Mouse (Mus musculus): ENCODE results near the gene Rims3. TPM values are rescaled to one million over a fixed set of nuclear protein-coding genes. Genes with fewer than 3 reads are reported as not detected.

Rims3 gene
- polyA plus RNA-seq, 1 experiment from 2014 or later = 1.1 TPM

GRCm38 (mm10) chr4:120913861-120914260 is 59.2 kb downstream of the Rims3 start:
- no peaks in the 10 kb centered on the region for H3K4me1 ChIP-seq (ENCODE audit: insufficient read depth)
- WGBS = 71% methylated on average over 1 of the region's 1 CpGs
- H3K36me3 ChIP-seq (ENCODE audit: insufficient read depth) = no peaks in the 10 kb centered on the region
- DNase-seq = no peak
- H3K27me3 ChIP-seq (ENCODE audit: insufficient read depth, low read length) = no peaks in the 10 kb centered on the region
- no peak for TF ChIP-seq CTCF (IDR thresholded peaks at IDR 0.05; ENCODE audit: low read depth)
- no peak overlapping the region for H3K27ac ChIP-seq (ENCODE audit: low read depth)
- H3K9me3 ChIP-seq (ENCODE audit: low read depth, low read length) = no peaks in the 10 kb centered on the region
- H3K4me2 ChIP-seq = no peak overlapping the region
- no peak overlapping the region for H3K4me3 ChIP-seq (ENCODE audit: low read depth, low read length)
- no peak overlapping the region for H3K9ac ChIP-seq
- no peak for ATAC-seq (ENCODE audit: insufficient read depth)

DNA sequence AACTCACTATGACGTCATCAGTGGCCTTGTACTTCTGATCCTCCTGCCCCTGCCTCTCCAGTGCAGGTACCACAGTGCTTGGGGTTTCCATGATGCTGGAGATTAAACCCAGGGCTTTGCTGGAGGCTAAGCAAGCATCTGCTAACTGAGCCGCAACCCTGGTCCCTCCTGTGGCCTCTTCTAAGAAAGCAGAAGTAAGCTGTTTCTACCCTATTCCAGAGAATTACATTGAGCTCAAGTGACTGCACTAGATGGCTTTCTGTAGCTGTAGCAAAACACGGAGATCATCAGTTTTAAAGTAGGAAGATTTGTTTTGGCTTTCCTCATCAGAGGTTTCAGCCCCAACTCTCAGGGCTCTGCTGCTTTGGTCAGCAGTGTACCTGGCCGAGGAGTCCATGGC is 59.9 kb downstream of the Rims3 start:
- no peak overlapping the region for H3K4me2 ChIP-seq
- no peak overlapping the region for H3K4me3 ChIP-seq (ENCODE audit: low read depth, low read length)
- TF ChIP-seq CTCF (IDR thresholded peaks at IDR 0.05; ENCODE audit: low read depth) = no peak
- no peaks in the 10 kb centered on the region for H3K4me1 ChIP-seq (ENCODE audit: insufficient read depth)
- ATAC-seq (ENCODE audit: insufficient read depth) = no peak
- H3K27me3 ChIP-seq (ENCODE audit: insufficient read depth, low read length) = no peaks in the 10 kb centered on the region
- no peak overlapping the region for H3K9ac ChIP-seq
- no peak for DNase-seq
- H3K36me3 ChIP-seq (ENCODE audit: insufficient read depth) = no peaks in the 10 kb centered on the region
- 72% methylated on average over 4 of the region's 4 CpGs for WGBS
- H3K9me3 ChIP-seq (ENCODE audit: low read depth, low read length) = no peaks in the 10 kb centered on the region
- H3K27ac ChIP-seq (ENCODE audit: low read depth) = no peak overlapping the region

GRCm38 (mm10) chr4:120921461-120921860 is 66.8 kb downstream of the Rims3 start:
- H3K27ac ChIP-seq (ENCODE audit: low read depth) = no peak overlapping the region
- no peaks in the 10 kb centered on the region for H3K9me3 ChIP-seq (ENCODE audit: low read depth, low read length)
- no peaks in the 10 kb centered on the region; the same call in 1 of the 2 replicates for H3K4me1 ChIP-seq (ENCODE audit: insufficient read depth)
- H3K36me3 ChIP-seq (ENCODE audit: insufficient read depth) = peaks cover 31% of the 10 kb centered on the region
- H3K9ac ChIP-seq = no peak overlapping the region
- H3K4me2 ChIP-seq = no peak overlapping the region
- DNase-seq (no peak), ATAC-seq (ENCODE audit: insufficient read depth) (no peak)
- no peaks in the 10 kb centered on the region for H3K27me3 ChIP-seq (ENCODE audit: insufficient read depth, low read length)
- WGBS = 93% methylated on average over 8 of the region's 8 CpGs
- no peak overlapping the region for H3K4me3 ChIP-seq (ENCODE audit: low read depth, low read length)
- TF ChIP-seq CTCF (IDR thresholded peaks at IDR 0.05; ENCODE audit: low read depth) = no peak

- H3K27ac ChIP-seq (ENCODE audit: low read depth) = peak within 1 kb of the TSS; percentile 85
- H3K9ac ChIP-seq = peak within 1 kb of the TSS; percentile 74
- no peaks in the 10 kb centered on the region for H3K9me3 ChIP-seq (ENCODE audit: low read depth, low read length)
- H3K27me3 ChIP-seq (ENCODE audit: insufficient read depth, low read length) = no peaks in the 10 kb centered on the region
- H3K4me3 ChIP-seq (ENCODE audit: low read depth, low read length) = peak within 1 kb of the TSS; percentile 73
- peaks cover 30% of the 10 kb centered on the region for H3K36me3 ChIP-seq (ENCODE audit: insufficient read depth)
- WGBS = under 1% methylated on average over 33 of the region's 33 CpGs
- TF ChIP-seq CTCF (IDR thresholded peaks at IDR 0.05; ENCODE audit: low read depth) = no peak
- peak within 1 kb of the TSS; percentile 71 for H3K4me2 ChIP-seq
- no peaks in the 10 kb centered on the region; the same call in 1 of the 2 replicates for H3K4me1 ChIP-seq (ENCODE audit: insufficient read depth)
- ATAC-seq (ENCODE audit: insufficient read depth) (peak; percentile 100), DNase-seq (peak; percentile 95)
Observed at GRCm38 (mm10) chr4:120924554-120925299, 70.1 kb downstream of the Rims3 start, which contains the start of gene Exo5. Gene Exo5, minus strand, starts transcription at chr4:120925017.

DNA sequence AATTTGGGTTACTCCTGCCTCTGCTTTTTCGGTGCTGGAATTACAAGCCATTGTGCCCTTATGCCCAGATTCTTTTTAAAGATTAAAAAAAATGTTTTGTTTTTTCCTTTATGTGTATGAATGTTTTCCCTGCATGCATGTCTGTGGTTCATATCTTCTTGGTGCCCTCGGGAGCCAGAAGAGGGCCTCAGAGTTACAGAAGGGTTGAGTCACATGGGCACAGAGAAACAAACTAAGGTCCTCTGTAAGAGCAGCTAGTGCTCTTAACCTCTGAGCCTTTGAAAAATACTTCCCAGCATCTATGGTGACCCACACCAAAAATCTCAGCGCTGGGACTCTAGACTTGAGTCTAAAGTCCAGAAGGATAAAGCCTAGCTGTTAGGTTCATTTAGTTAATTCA is 70.8 kb downstream of the Rims3 start:
- Histone ChIP-seq H3K27ac (ENCODE audit: low read depth) (peak overlapping the region; percentile 85; the same call in 1 of the 2 replicates), H3K9ac (peak overlapping the region; percentile 74), H3K27me3 (ENCODE audit: insufficient read depth, low read length) (no peaks in the 10 kb centered on the region), H3K4me2 (peak overlapping the region; percentile 71), H3K36me3 (ENCODE audit: insufficient read depth) (peaks cover 24% of the 10 kb centered on the region), H3K4me1 (ENCODE audit: insufficient read depth) (no peaks in the 10 kb centered on the region; the same call in 1 of the 2 replicates), H3K4me3 (ENCODE audit: low read depth, low read length) (peak overlapping the region; percentile 73), H3K9me3 (ENCODE audit: low read depth, low read length) (no peaks in the 10 kb centered on the region)
- ATAC-seq (ENCODE audit: insufficient read depth) = peak; percentile 54
- 23% methylated on average over 3 of the region's 3 CpGs for WGBS
- DNase-seq = peak; percentile 46
- TF ChIP-seq CTCF (IDR thresholded peaks at IDR 0.05; ENCODE audit: low read depth) = 0 out of 2 replicates have a peak, but pooled peaks have one; percentile 10

DNA sequence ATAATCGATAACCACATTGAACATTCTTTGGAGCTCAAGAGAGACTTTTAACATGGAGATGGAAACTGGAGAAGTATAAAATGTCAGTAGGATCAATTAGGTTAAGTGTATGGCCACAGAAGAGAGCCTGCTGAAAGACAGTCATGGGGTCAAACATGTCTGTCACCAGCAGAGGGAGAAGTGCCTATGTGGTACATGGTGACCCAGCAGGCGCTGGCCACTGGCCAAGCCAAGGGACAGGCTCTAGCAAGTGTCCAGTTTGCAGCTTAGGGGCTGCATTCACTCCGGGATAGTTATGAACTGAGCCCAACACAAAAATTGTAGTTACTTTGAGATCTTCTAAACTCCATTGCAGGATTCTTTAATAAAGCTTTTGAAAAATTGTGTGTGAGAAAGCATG is 74.1 kb downstream of the Rims3 start:
- 81% methylated on average over 3 of the region's 3 CpGs for WGBS
- Histone ChIP-seq H3K27me3 (ENCODE audit: insufficient read depth, low read length) (no peaks in the 10 kb centered on the region), H3K27ac (ENCODE audit: low read depth) (no peak overlapping the region), H3K4me3 (ENCODE audit: low read depth, low read length) (no peak overlapping the region), H3K4me1 (ENCODE audit: insufficient read depth) (no peaks in the 10 kb centered on the region; the same call in 1 of the 2 replicates), H3K9ac (no peak overlapping the region), H3K4me2 (no peak overlapping the region), H3K9me3 (ENCODE audit: low read depth, low read length) (no peaks in the 10 kb centered on the region), H3K36me3 (ENCODE audit: insufficient read depth) (no peaks in the 10 kb centered on the region; the same call in 1 of the 2 replicates)
- ATAC-seq (ENCODE audit: insufficient read depth) = no peak
- DNase-seq = no peak
- no peak for TF ChIP-seq CTCF (IDR thresholded peaks at IDR 0.05; ENCODE audit: low read depth)

DNA sequence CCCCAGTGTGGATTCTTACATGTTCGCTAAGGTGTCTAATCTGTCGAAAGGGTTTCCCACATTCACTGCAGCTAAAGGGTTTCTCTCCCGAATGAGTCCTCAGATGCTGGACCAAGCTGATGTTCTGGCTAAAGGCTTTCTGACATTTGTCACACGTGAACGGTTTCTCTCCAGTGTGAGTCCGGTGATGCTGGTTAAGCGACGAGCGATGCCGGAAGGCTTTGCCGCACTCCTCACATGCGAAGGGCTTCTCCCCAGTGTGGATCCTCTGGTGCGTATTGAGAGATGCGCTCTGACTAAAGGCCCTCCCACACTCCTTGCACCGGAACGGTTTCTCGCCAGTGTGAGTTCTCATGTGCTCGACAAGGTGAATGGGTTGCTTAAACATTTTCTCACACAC is 76.1 kb downstream of the Rims3 start:
- DNase-seq = no peak

More for the DNA sequence above, 76.1 kb downstream of the Rims3 start:
- TF ChIP-seq CTCF (IDR thresholded peaks at IDR 0.05; ENCODE audit: low read depth) = no peak
- no peak overlapping the region for H3K4me2 ChIP-seq
- H3K9ac ChIP-seq = no peak overlapping the region
- WGBS = 93% methylated on average over 18 of the region's 18 CpGs
- no peak for ATAC-seq (ENCODE audit: insufficient read depth)
- H3K4me3 ChIP-seq (ENCODE audit: low read depth, low read length) = no peak overlapping the region
- H3K27ac ChIP-seq (ENCODE audit: low read depth) = no peak overlapping the region
- no peaks in the 10 kb centered on the region for H3K27me3 ChIP-seq (ENCODE audit: insufficient read depth, low read length)
- no peaks in the 10 kb centered on the region for H3K4me1 ChIP-seq (ENCODE audit: insufficient read depth)
- H3K36me3 ChIP-seq (ENCODE audit: insufficient read depth) = no peaks in the 10 kb centered on the region; the same call in 1 of the 2 replicates
- H3K9me3 ChIP-seq (ENCODE audit: low read depth, low read length) = no peaks in the 10 kb centered on the region
